Mouse (Mus musculus): ENCODE data around the gene Mvb12b.

DNA sequence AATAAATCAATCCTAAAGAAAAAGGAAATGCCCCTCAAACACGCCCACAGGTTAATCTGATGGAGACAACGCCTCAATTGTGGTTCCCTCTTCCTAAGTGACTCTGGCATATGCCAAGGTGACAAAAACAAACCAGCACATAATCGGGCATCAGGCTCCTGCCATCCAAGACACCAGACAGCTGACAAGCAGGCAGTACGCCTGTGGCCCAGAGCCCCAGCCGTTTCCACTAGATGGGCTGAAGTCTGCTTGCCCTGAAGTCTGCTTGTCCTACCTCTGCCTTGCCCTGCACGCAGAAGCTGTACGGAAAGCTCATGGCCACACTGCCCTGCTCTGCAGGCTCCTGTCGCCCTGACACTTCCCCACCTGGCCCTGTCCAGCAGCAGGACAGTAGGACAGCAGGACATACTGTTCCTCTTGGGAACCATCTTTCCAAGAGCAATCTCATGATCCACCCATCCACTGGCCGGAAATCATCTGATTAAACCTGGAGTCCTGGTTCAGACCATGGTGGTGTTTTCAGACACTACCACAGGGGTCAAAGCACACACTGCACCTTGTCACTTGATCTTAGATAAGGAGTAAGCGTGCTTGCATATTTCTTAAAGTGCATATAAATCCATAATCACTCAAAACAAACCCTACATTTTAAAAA is 17.9 kb downstream of the Mvb12b start:
- TF ChIP-seq POLR2A (IDR thresholded peaks at IDR 0.05; ENCODE audit: low read depth, low read length) (no peak), CTCF (IDR thresholded peaks at IDR 0.05; ENCODE audit: extremely low read depth, insufficient read depth, insufficient read length, insufficient replicate concordance) (no peak)
